Mouse (Mus musculus) C2C12 (cell line): ENCODE data around the gene Tnrc6c. TPM values are rescaled to one million over a fixed set of nuclear protein-coding genes. Genes with fewer than 3 reads are reported as not detected.

ENCODE experiments used
- H3K27me3 ChIP-seq: one replicate; pipeline ENCODE4 v1.6.1; 2011; ENCODE audit not compliant: control insufficient read depth, insufficient read depth, insufficient read length
- H3K36me3 ChIP-seq: one replicate; pipeline ENCODE4 v1.6.1; 2011; ENCODE audit not compliant: control insufficient read depth, insufficient read depth
- H3K4me3 ChIP-seq: one replicate; pipeline ENCODE4 v1.5.1; 2011; ENCODE audit warnings: mild to moderate bottlenecking, control low read depth; ENCODE audit not compliant: poor library complexity, insufficient read depth, severe bottlenecking
- H3K79me2 ChIP-seq: one replicate; pipeline ENCODE4 v1.6.1; 2011; ENCODE audit not compliant: control insufficient read depth, insufficient read depth
- H3K79me3 ChIP-seq: one replicate; pipeline ENCODE4 v1.6.1; 2011; ENCODE audit warnings: low read depth, control low read depth
- H3ac ChIP-seq: one replicate; pipeline ENCODE3; 2011; ENCODE audit warnings: low read depth; ENCODE audit not compliant: control insufficient read depth, insufficient read length
- CEBPB ChIP-seq: IDR thresholded peaks from one replicate; pipeline ENCODE4 v1.6.1; 2011; ENCODE audit warnings: low read depth, mild to moderate bottlenecking, control low read depth, moderate library complexity
- CTCF ChIP-seq: IDR thresholded peaks from one replicate; pipeline ENCODE4 v1.5.1; 2011; ENCODE audit not compliant: control insufficient read depth, insufficient read depth, insufficient read length
- FOSL1 ChIP-seq: IDR thresholded peaks from one replicate; pipeline ENCODE4 v1.8.0; 2011; ENCODE audit warnings: mild to moderate bottlenecking, low read length; ENCODE audit not compliant: poor library complexity, insufficient read depth, severe bottlenecking
- MAX ChIP-seq: IDR thresholded peaks from one replicate; pipeline ENCODE4 v1.6.1; 2011; ENCODE audit warnings: mild to moderate bottlenecking, control low read depth
- MYOD1 ChIP-seq: IDR thresholded peaks from one replicate; pipeline ENCODE4 v1.6.1; 2011; ENCODE audit warnings: low read depth; ENCODE audit not compliant: control insufficient read depth, insufficient read length
- MYOG ChIP-seq: IDR thresholded peaks from one replicate; pipeline ENCODE4 v1.6.1; 2011; ENCODE audit not compliant: control insufficient read depth, insufficient read length; ENCODE audit errors: extremely low read depth
- USF1 ChIP-seq: IDR thresholded peaks from one replicate; pipeline ENCODE4 v1.6.1; 2011; ENCODE audit warnings: low read depth, mild to moderate bottlenecking, control low read depth, moderate library complexity
- polyA plus RNA-seq: library from polyadenylated mRNA; unstranded; fragments of >200 nt; fragmentation: generic; extraction: Trizol; gene quantifications from one replicate; pipeline ENCODE4 v1.2.1, GENCODE M21; 2012; ENCODE audit warnings: missing spikeins

Gene Tnrc6c
- polyA plus RNA-seq, 1 experiment, result 6.3 TPM

- no peaks in the 10 kb centered on the region for H3K79me2 ChIP-seq
- no peak for TF ChIP-seq MAX
- no peak for TF ChIP-seq FOSL1
- no peak for TF ChIP-seq MYOD1
- no peak for TF ChIP-seq CEBPB
- TF ChIP-seq USF1, result no peak
- no peak for TF ChIP-seq MYOG
- TF ChIP-seq CTCF, result no peak
- H3K36me3 ChIP-seq, result peaks cover 16% of the 10 kb centered on the region
These were observed 110.2 kb downstream of the Tnrc6c start for GRCm38 (mm10) chr11:117764319-117764718.

GRCm38 (mm10) chr11:117765361-117765760 lies 111.3 kb downstream of the Tnrc6c start:
- Histone ChIP-seq H3ac (no peak overlapping the region), H3K27me3 (no peaks in the 10 kb centered on the region), H3K79me3 (no peaks in the 10 kb centered on the region), H3K36me3 (peaks cover 10% of the 10 kb centered on the region), H3K4me3 (no peak overlapping the region), H3K79me2 (no peaks in the 10 kb centered on the region)
- TF ChIP-seq MAX (no peak), USF1 (no peak), MYOD1 (no peak), FOSL1 (no peak), CTCF (no peak), MYOG (no peak), CEBPB (no peak)

More at GRCm38 (mm10) chr11:117764319-117764718, 110.2 kb downstream of the Tnrc6c start:
- no peak overlapping the region for H3ac ChIP-seq
- no peaks in the 10 kb centered on the region for H3K79me3 ChIP-seq
- H3K27me3 ChIP-seq, result no peaks in the 10 kb centered on the region
- H3K4me3 ChIP-seq, result no peak overlapping the region

GRCm38 (mm10) chr11:117766275-117766674 lies 112.2 kb downstream of the Tnrc6c start:
- H3K36me3 ChIP-seq, result peaks cover 10% of the 10 kb centered on the region
- no peaks in the 10 kb centered on the region for H3K79me3 ChIP-seq
- H3ac ChIP-seq, result no peak overlapping the region
- no peak overlapping the region for H3K4me3 ChIP-seq
- no peaks in the 10 kb centered on the region for H3K79me2 ChIP-seq
- H3K27me3 ChIP-seq, result no peaks in the 10 kb centered on the region
- no peak for TF ChIP-seq USF1
- no peak for TF ChIP-seq FOSL1
- no peak for TF ChIP-seq MYOD1
- no peak for TF ChIP-seq CEBPB
- TF ChIP-seq MAX, result no peak
- no peak for TF ChIP-seq CTCF

GRCm38 (mm10) chr11:117768725-117769682 lies 114.9 kb downstream of the Tnrc6c start:
- peaks cover 10% of the 10 kb centered on the region for H3K36me3 ChIP-seq
- no peak overlapping the region for H3ac ChIP-seq
- TF ChIP-seq USF1, result no peak
- TF ChIP-seq MAX, result no peak
- TF ChIP-seq CEBPB, result no peak
- no peak for TF ChIP-seq CTCF
- TF ChIP-seq FOSL1, result no peak
- no peak for TF ChIP-seq MYOD1
- no peak for TF ChIP-seq MYOG
- H3K79me2 ChIP-seq, result no peaks in the 10 kb centered on the region
- H3K79me3 ChIP-seq, result no peaks in the 10 kb centered on the region
- H3K4me3 ChIP-seq, result no peak overlapping the region
- H3K27me3 ChIP-seq, result no peaks in the 10 kb centered on the region

GRCm38 (mm10) chr11:117769683-117770047 lies 115.6 kb downstream of the Tnrc6c start:
- Histone ChIP-seq H3K79me3 (no peaks in the 10 kb centered on the region), H3K79me2 (no peaks in the 10 kb centered on the region), H3ac (no peak overlapping the region), H3K27me3 (no peaks in the 10 kb centered on the region), H3K4me3 (no peak overlapping the region), H3K36me3 (peaks cover 4% of the 10 kb centered on the region)
- TF ChIP-seq CEBPB (no peak), MYOD1 (no peak), FOSL1 (no peak), USF1 (no peak), MAX (no peak), CTCF (no peak), MYOG (no peak)

GRCm38 (mm10) chr11:117770407-117770806 lies 116.3 kb downstream of the Tnrc6c start:
- no peaks in the 10 kb centered on the region for H3K79me2 ChIP-seq
- no peaks in the 10 kb centered on the region for H3K27me3 ChIP-seq
- no peak overlapping the region for H3K4me3 ChIP-seq
- H3ac ChIP-seq, result no peak overlapping the region
- TF ChIP-seq USF1 (no peak), MYOG (no peak)
- H3K79me3 ChIP-seq, result no peaks in the 10 kb centered on the region
- peaks cover 3% of the 10 kb centered on the region for H3K36me3 ChIP-seq
